Mouse (Mus musculus) thymus, postnatal 10 days (tissue): ENCODE data around the gene Rbm28.

Experiments used
- DNase-seq, 2 experiments: peaks; one replicate each; pipeline ENCODE4 v3.0.0; 2021; ENCODE audit warnings: low spot score in 2 of 2

Rbm28 gene

GRCm38 (mm10) chr6:29164314-29165244 is at the start of gene Rbm28:
Gene Rbm28 (minus strand): TSS chr6:29165006.
- DNase-seq, result peak; percentile 78 to 88

GRCm38 (mm10) chr6:29214245-29214644 is 49.4 kb upstream of the Rbm28 start:
- DNase-seq, result no peak

GRCm38 (mm10) chr6:29213436-29213835 is 48.6 kb upstream of the Rbm28 start:
- DNase-seq, result no peak

GRCm38 (mm10) chr6:29211806-29212492 is 47.1 kb upstream of the Rbm28 start:
- peak; percentile 82 to 86 for DNase-seq

GRCm38 (mm10) chr6:29211146-29211545 is 46.3 kb upstream of the Rbm28 start:
- no peak for DNase-seq

GRCm38 (mm10) chr6:29210231-29210936 is 45.6 kb upstream of the Rbm28 start:
- no peak for DNase-seq

- DNase-seq, result no peak
These were observed 43.4 kb upstream of the Rbm28 start for GRCm38 (mm10) chr6:29208178-29208577.

GRCm38 (mm10) chr6:29207017-29207416 is 42.2 kb upstream of the Rbm28 start:
- no peak for DNase-seq

GRCm38 (mm10) chr6:29206006-29206405 is 41.2 kb upstream of the Rbm28 start:
- no peak for DNase-seq

- DNase-seq, result peak in 1 of 2 experiments; percentile 53
These were observed 40.3 kb upstream of the Rbm28 start for GRCm38 (mm10) chr6:29204932-29205614.

- DNase-seq, result no peak
These were observed 39.2 kb upstream of the Rbm28 start for GRCm38 (mm10) chr6:29203861-29204585.

GRCm38 (mm10) chr6:29203096-29203495 is 38.3 kb upstream of the Rbm28 start:
- DNase-seq, result no peak

- no peak for DNase-seq
These were observed 37.2 kb upstream of the Rbm28 start for GRCm38 (mm10) chr6:29201988-29202387.

GRCm38 (mm10) chr6:29201341-29201740 is 36.5 kb upstream of the Rbm28 start:
- no peak for DNase-seq

GRCm38 (mm10) chr6:29200496-29200895 is 35.7 kb upstream of the Rbm28 start:
- DNase-seq, result no peak

GRCm38 (mm10) chr6:29199223-29199855 is 34.5 kb upstream of the Rbm28 start:
- DNase-seq, result no peak

- DNase-seq, result peak; percentile 70 to 86
These were observed 33.8 kb upstream of the Rbm28 start for GRCm38 (mm10) chr6:29198309-29199222.

- no peak for DNase-seq
These were observed 31.3 kb upstream of the Rbm28 start for GRCm38 (mm10) chr6:29195846-29196698.
